In genomic region chr7:34985646-34986045, GRCm38 (mm10) we compare ENCODE assay signal across 10 mouse cellular contexts.
A peak's percentile ranks its signal among the peaks of the same experiment; 100 is the strongest.
DNase-seq lines count a peak whose midpoint lies in the region; ATAC-seq and TF ChIP-seq lines count a peak whose summit lies in the region.
"Had no signal": no experiment of that assay in that cellular context is flagged by ENCODE, and none has a peak within 500 bp of the region (broad histone marks: within the 10 kb centered on the region; RNA-seq: fewer than 3 reads in every experiment).

No protein-coding gene starts in this region.

- H3K4me1 ChIP-seq in midbrain, embryonic 10.5 days = peaks cover 16% of the 10 kb centered on the region
- no peaks in the 10 kb centered on the region; the same call in 1 of the 2 replicates for H3K4me1 ChIP-seq in midbrain, embryonic 11.5 days (ENCODE audit: control insufficient read depth, insufficient read depth, low read length)
- peaks cover 29 to 40% of the 10 kb centered on the region in 2 experiments for H3K4me1 ChIP-seq in liver, embryonic 14.5 days (replicated peaks; ENCODE audit: control insufficient read depth in 2 of 2, insufficient read depth in 2 of 2, low read length in 1 of 2)
- H3K4me1 ChIP-seq in stomach, postnatal 0 days (replicated peaks; ENCODE audit: control insufficient read depth, insufficient read depth) = no peaks in the 10 kb centered on the region

- H3K36me3 ChIP-seq in midbrain, embryonic 10.5 days = peaks cover 15% of the 10 kb centered on the region
- H3K36me3 ChIP-seq in midbrain, embryonic 11.5 days (ENCODE audit: control insufficient read depth, insufficient read depth, low read length) = no peaks in the 10 kb centered on the region
- no peaks in the 10 kb centered on the region for H3K36me3 ChIP-seq in liver, embryonic 14.5 days (replicated peaks; ENCODE audit: control insufficient read depth, insufficient read depth, low read depth)
- H3K36me3 ChIP-seq in stomach, postnatal 0 days (ENCODE audit: control insufficient read depth, insufficient read depth, low read length) = no peaks in the 10 kb centered on the region

- H3K27ac ChIP-seq in midbrain, embryonic 10.5 days (replicated peaks) = 0 out of 2 replicates have a peak overlapping the region, but pooled peaks have one; percentile 33
- no peak overlapping the region for H3K27ac ChIP-seq in midbrain, embryonic 11.5 days (ENCODE audit: low read depth, low read length)
- H3K27ac ChIP-seq in liver, embryonic 14.5 days = peak overlapping the region; percentile 95
- H3K27ac ChIP-seq in stomach, postnatal 0 days (replicated peaks) = no peak overlapping the region

- H3K9me3 ChIP-seq in midbrain, embryonic 10.5 days (replicated peaks) = no peaks in the 10 kb centered on the region
- no peaks in the 10 kb centered on the region for H3K9me3 ChIP-seq in midbrain, embryonic 11.5 days (ENCODE audit: control insufficient read depth, low read length)
- no peaks in the 10 kb centered on the region for H3K9me3 ChIP-seq in liver, embryonic 14.5 days (ENCODE audit: control insufficient read depth, low read length)
- H3K9me3 ChIP-seq in stomach, postnatal 0 days (ENCODE audit: control insufficient read depth, low read length) = no peaks in the 10 kb centered on the region

- no peak for DNase-seq in midbrain, embryonic 10.5 days (ENCODE audit: low spot score)
- DNase-seq in midbrain, embryonic 11.5 days (ENCODE audit: low spot score, missing footprints) = no peak
- peak; percentile 78 to 83 (median 78) for DNase-seq in liver, embryonic 14.5 days (ENCODE audit: low read depth in 3 of 3, low spot score in 3 of 3)
- DNase-seq in stomach, postnatal 0 days (ENCODE audit: low spot score) = no peak
- no peak for DNase-seq in ovary, postnatal 14 days (ENCODE audit: low spot score)
- DNase-seq in gastrocnemius, postnatal 10 days = no peak
- DNase-seq: heart, postnatal 36 days; layer of hippocampus, adult 9-11 months; right cerebral cortex, adult 18-20 months had no signal

- TF ChIP-seq CTCF in liver, embryonic 14.5 days (IDR thresholded peaks at IDR 0.05; ENCODE audit: low read depth) = peak; percentile 55
- TF ChIP-seq CTCF in stomach, postnatal 0 days (IDR thresholded peaks at IDR 0.05; ENCODE audit: low read depth) = no peak

- H3K4me3 ChIP-seq in midbrain, embryonic 10.5 days = no peak overlapping the region
- no peak overlapping the region for H3K4me3 ChIP-seq in midbrain, embryonic 11.5 days (ENCODE audit: low read depth, low read length)
- peak overlapping the region; percentile 8 to 13; a peak in 1 of 4 replicates for H3K4me3 ChIP-seq in liver, embryonic 14.5 days (ENCODE audit: insufficient read depth in 1 of 2, low read depth in 2 of 2, low read length in 2 of 2)
- no peak overlapping the region for H3K4me3 ChIP-seq in stomach, postnatal 0 days (ENCODE audit: low read depth, low read length)

- no peak overlapping the region for H3K9ac ChIP-seq in midbrain, embryonic 11.5 days (ENCODE audit: low read length)
- peak overlapping the region; percentile 69 for H3K9ac ChIP-seq in liver, embryonic 14.5 days (replicated peaks)
- H3K9ac ChIP-seq in stomach, postnatal 0 days (ENCODE audit: low read length) = no peak overlapping the region

- TF ChIP-seq EP300 in liver, embryonic 14.5 days (IDR thresholded peaks at IDR 0.05; ENCODE audit: low read depth) = peak; percentile 32; the same call in 1 of the 2 replicates
- no peak for TF ChIP-seq EP300 in stomach, postnatal 0 days (optimal IDR thresholded peaks at IDR 0.05)

- no peak overlapping the region for H3K4me2 ChIP-seq in midbrain, embryonic 11.5 days
- peak overlapping the region; percentile 58 for H3K4me2 ChIP-seq in liver, embryonic 14.5 days (ENCODE audit: low read depth)
- no peak overlapping the region for H3K4me2 ChIP-seq in stomach, postnatal 0 days (replicated peaks; ENCODE audit: low read depth)

- H3K27me3 ChIP-seq in midbrain, embryonic 10.5 days (ENCODE audit: low read depth, poor library complexity, severe bottlenecking) = no peaks in the 10 kb centered on the region
- H3K27me3 ChIP-seq in midbrain, embryonic 11.5 days (ENCODE audit: control insufficient read depth, insufficient read depth, low read length) = no peaks in the 10 kb centered on the region
- H3K27me3 ChIP-seq in liver, embryonic 14.5 days (ENCODE audit: control insufficient read depth, insufficient read depth, low read length) = no peaks in the 10 kb centered on the region
- H3K27me3 ChIP-seq in stomach, postnatal 0 days (ENCODE audit: control insufficient read depth, insufficient read depth, low read length) = no peaks in the 10 kb centered on the region

- ATAC-seq in midbrain, embryonic 11.5 days (ENCODE audit: low FRiP score) = no peak
- ATAC-seq in erythroblast, adult 5-6 weeks (replicated peaks; ENCODE audit: low FRiP score, poor library complexity, severe bottlenecking) = peak; percentile 92
- peak; percentile 98 for ATAC-seq in liver, embryonic 14.5 days (ENCODE audit: insufficient read depth)
- ATAC-seq in stomach, postnatal 0 days (ENCODE audit: low FRiP score, low TSS enrichment) = peak; percentile 64; the same call in 1 of the 2 replicates

Comparison
In these comparisons a context has a peak if more than half of its experiments do, and no peak if none do; other contexts are left out.
1. H3K27ac ChIP-seq: peak in midbrain, embryonic 10.5 days (single experiment) and liver, embryonic 14.5 days (single experiment); none in midbrain, embryonic 11.5 days (single experiment) and stomach, postnatal 0 days (single experiment).
2. DNase-seq: peak in liver, embryonic 14.5 days (3 of 3); none in midbrain, embryonic 10.5 days (single experiment), midbrain, embryonic 11.5 days (single experiment), stomach, postnatal 0 days (single experiment), ovary, postnatal 14 days (single experiment) and gastrocnemius, postnatal 10 days (single experiment).
3. H3K4me3 ChIP-seq: peak in liver, embryonic 14.5 days (2 of 2); none in midbrain, embryonic 10.5 days (single experiment), midbrain, embryonic 11.5 days (single experiment) and stomach, postnatal 0 days (single experiment).